Mouse (Mus musculus): ENCODE results near the gene Napb. TPM values are rescaled to one million over a fixed set of nuclear protein-coding genes. Genes with fewer than 3 reads are reported as not detected.
"Not testable (repeated sequence)": the region's sequence is repeated elsewhere in the genome, so short reads cannot be mapped to it uniquely, and the experiment has no call there.

Gene Napb
- 100 to 1,000 TPM; 343 to 352 TPM for total RNA-seq (2021)
- long read RNA-seq, experiment 1, full-length matches to known transcripts: 613 of 685 reads
- long read RNA-seq, experiment 1, partial matches to known transcripts: 54 of 685 reads
- long read RNA-seq, experiment 1, other reads (novel, unspliced or antisense): 18 of 685 reads
- long read RNA-seq, experiment 2, full-length matches to known transcripts: 354 of 409 reads
- long read RNA-seq, experiment 2, partial matches to known transcripts: 9 of 409 reads
- long read RNA-seq, experiment 2, other reads (novel, unspliced or antisense): 46 of 409 reads

GRCm38 (mm10) chr2:148732327-148733000 is at the start of gene Napb:
Gene Napb (minus strand): TSS chr2:148732467.
- TF ChIP-seq CTCF (IDR thresholded peaks at IDR 0.05): no peak; the same call in 1 of the 2 replicates
- intact Hi-C loops (cut with DNase I): loop anchor here (2.0 kb wide), 1 partner anchor 52 kb away; the partner anchor contains the start of gene Gzf1
- peak; percentile 92 to 94 for DNase-seq (ENCODE audit: extremely low spot score in 1 of 2, low spot score in 2 of 2)
- peak within 1 kb of the TSS; percentile 72 for H3K4me3 ChIP-seq
- H3K27ac ChIP-seq: peak within 1 kb of the TSS; percentile 96

DNA sequence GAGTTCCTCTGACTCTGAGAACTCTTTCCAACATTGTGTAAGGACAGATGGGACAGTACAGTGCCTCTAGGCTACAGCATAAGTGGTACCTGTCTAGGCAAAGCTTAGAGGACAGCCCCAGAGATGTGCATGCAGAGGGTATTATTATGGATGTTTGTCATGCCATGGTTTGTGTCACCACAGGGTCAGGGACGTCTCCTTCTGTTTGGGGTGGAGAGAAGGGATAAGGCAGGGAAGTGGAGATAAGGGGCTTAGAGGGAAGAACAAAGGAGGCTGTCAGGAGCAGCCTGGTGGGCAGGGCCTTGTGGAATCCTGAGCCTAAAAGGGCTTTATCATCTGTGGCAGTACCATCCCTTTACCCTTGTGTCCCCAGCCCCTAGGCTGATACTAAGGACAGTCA is 49.4 kb upstream of the Napb start, which contains the start of gene 8030411F24Rik:
Gene 8030411F24Rik (plus strand): TSS at position 301 of the 400 bp plus-strand sequence.
- intact Hi-C loops (cut with DNase I): no loop called here

DNA sequence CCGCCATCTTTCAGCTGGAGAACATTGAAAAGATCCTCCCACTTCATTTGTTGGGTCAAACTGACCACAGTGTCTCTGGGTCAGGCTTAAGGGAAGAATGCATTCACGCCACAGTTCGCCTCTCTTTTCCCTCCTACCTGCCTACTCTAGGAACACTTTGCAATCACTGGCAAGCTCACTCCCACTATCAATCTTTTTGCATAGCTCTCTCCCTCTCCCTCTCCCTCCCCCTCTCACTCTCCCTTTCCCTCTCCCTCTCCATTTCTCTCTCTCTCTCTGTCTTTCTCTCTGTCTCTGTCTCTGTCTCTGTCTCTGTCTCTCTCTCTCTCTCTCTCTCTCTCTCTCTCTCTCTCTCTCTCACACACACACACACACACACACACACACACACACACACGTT is 39.1 kb upstream of the Napb start, which contains the start of gene Cst11:
Gene Cst11 (minus strand): TSS at position 101 of the 400 bp plus-strand sequence.
- H3K4me3 ChIP-seq; H3K27ac ChIP-seq; DNase-seq (ENCODE audit: extremely low spot score in 1 of 2, low spot score in 2 of 2); intact Hi-C loops (cut with DNase I): not testable (repeated sequence)

More for the DNA sequence above, 49.4 kb upstream of the Napb start, which contains the start of gene 8030411F24Rik:
- Histone ChIP-seq H3K27ac (no peak within 1 kb of the TSS), H3K4me3 (no peak within 1 kb of the TSS)
- no peak for TF ChIP-seq CTCF (IDR thresholded peaks at IDR 0.05)
- DNase-seq (ENCODE audit: extremely low spot score in 1 of 2, low spot score in 2 of 2): no peak

GRCm38 (mm10) chr2:148763648-148764388 is 31.6 kb upstream of the Napb start:
- no peak overlapping the region for H3K4me3 ChIP-seq
- no peak for DNase-seq (ENCODE audit: extremely low spot score in 1 of 2, low spot score in 2 of 2)
- intact Hi-C loops (cut with DNase I): no loop called here
- no peak overlapping the region for H3K27ac ChIP-seq
- TF ChIP-seq CTCF (IDR thresholded peaks at IDR 0.05): no peak

DNA sequence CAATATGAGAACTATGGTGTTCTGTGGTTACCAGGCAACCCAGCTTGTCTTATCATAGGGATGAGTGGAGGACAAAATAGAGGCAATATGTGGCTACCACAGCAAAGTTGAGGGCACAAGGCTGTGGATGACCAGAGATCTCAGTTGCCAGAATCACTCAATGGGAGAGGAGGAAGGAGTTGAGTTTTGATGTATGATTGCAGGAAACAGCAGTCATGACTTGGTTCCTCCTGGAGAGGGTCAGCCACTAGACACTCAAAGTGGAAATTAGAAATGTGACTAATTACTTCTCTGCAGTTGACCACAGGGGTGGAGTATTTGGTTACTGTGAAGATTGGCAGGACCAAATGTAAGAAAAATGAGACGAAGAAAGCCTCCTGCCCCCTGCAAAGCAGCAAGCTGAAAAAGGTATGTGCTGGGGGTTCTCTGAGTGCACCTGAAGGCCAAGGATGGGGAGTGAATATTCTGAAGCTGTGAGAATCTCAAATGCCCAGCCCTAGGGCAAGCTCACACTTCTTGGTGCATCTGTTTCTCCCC is 22.1 kb upstream of the Napb start:
- H3K27ac ChIP-seq: no peak overlapping the region
- intact Hi-C loops (cut with DNase I): loop anchor here (5.0 kb wide), 1 partner anchor 98 kb away; no protein-coding TSS in a partner anchor
- TF ChIP-seq CTCF (IDR thresholded peaks at IDR 0.05): no peak
- no peak overlapping the region for H3K4me3 ChIP-seq
- no peak for DNase-seq (ENCODE audit: extremely low spot score in 1 of 2, low spot score in 2 of 2)

DNA sequence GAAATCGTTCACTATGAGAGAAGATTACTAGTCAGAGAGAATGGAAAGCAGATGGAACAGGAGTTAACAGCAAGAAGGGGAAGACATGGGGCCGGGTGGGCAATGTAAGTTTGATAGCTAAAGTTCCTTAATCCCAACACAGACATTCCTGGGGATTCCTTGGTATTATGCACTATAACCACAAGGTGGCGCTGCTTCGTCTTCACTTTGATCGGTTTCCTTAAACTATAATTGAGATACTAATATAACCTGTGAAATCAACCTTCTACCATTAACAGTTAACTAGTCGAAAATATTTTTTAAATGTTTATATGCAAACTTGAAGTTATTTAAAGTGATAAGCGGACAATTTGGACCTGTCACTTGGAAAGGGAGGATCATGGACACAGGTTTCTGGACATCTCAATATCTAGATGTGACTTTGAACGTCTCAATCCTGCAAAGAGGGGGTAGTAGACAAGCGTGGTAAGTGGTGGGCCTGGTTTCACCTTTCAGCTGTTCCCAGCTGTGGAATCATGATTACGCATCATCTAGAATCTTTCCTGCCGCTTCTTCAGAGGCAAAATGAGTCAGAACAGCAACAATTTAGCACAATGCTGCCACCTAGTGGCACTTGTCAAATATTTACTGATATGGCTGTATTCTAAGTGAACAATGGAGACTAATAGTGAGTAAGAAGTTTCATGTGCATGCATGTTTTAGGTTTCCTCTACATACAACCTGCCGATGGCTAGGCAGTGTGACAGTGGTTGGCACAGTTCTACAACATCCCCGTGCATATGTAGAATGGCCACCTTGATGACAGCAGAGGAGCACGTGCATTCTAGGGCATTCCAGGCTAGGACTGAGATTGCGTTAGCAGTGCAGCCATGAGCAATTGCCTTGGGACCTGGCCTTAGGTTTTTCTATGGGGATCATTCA is 19.9 kb upstream of the Napb start:
- peak; percentile 72 to 76 for DNase-seq (ENCODE audit: extremely low spot score in 1 of 2, low spot score in 2 of 2)
- intact Hi-C loops (cut with DNase I): loop anchor here (1.0 to 5.0 kb wide), 2 partner anchors 100 to 150 kb away; no protein-coding TSS in a partner anchor
- Histone ChIP-seq H3K4me3 (peak overlapping the region; percentile 58), H3K27ac (peak overlapping the region; percentile 56; the same call in 1 of the 2 replicates)
- peak; percentile 62 for TF ChIP-seq CTCF (IDR thresholded peaks at IDR 0.05)

- no peak within 1 kb of the TSS for H3K27ac ChIP-seq
- DNase-seq (ENCODE audit: extremely low spot score in 1 of 2, low spot score in 2 of 2): no peak
- TF ChIP-seq CTCF (IDR thresholded peaks at IDR 0.05): no peak
- no peak within 1 kb of the TSS for H3K4me3 ChIP-seq
- intact Hi-C loops (cut with DNase I): loop anchor here (5.0 kb wide), 1 partner anchor 102 kb away; no protein-coding TSS in a partner anchor
Measured at GRCm38 (mm10) chr2:148750058-148750457, 17.8 kb upstream of the Napb start, which contains the start of gene Cstl1. Gene Cstl1 (plus strand): TSS chr2:148750358.

DNA sequence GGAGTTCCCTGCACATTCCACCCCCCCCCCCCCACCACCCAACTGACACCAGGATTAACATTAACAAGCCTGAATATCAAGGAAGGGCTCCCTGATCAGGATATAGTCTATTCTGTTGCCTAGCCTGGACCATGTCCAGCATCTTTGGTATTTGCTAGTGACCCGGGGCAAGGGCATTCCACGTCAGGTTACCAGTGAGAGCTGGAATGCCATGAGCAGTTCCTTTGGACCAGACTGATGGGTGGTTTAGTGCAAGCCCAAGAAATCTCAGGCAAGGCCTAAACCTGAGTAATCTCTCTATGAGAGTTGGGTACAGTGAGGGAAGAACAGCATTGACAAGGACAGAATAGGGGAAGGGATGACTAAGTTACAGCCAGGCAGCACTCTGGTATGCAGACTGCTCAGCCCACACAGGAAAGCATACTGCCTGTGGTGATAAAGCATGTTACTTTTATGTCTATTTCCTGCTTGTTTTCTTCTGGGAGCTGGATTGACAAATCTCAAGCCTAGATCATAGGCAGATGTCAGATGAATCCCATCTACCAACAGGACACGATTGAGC is 11.7 kb upstream of the Napb start:
- TF ChIP-seq CTCF (IDR thresholded peaks at IDR 0.05): no peak
- H3K27ac ChIP-seq: no peak overlapping the region
- intact Hi-C loops (cut with DNase I): no loop called here
- no peak for DNase-seq (ENCODE audit: extremely low spot score in 1 of 2, low spot score in 2 of 2)
- no peak overlapping the region for H3K4me3 ChIP-seq

DNA sequence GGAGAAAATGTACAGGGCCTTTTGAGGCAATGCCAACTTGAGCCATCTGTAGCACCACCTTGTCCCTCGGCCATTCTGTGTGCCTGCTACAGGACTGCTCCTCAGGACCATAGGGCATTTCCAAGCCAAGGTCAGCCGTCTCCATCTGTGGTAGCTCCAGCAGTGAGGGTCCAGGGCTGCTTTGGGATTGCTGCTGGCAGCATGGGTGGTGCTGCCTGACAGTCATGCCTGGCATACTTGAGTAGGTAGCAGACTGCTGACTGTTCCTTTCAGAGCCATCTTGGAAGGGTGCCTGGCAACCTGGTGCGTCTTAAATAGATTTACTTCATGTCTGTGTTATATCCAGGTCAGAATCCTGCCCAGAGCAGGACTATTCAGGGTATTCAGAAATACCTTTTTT is 10.7 kb upstream of the Napb start:
- peak in 1 of 2 experiments; percentile 47 for DNase-seq (ENCODE audit: extremely low spot score in 1 of 2, low spot score in 2 of 2)
- Histone ChIP-seq H3K4me3 (no peak overlapping the region), H3K27ac (peak overlapping the region; percentile 59; the same call in 1 of the 2 replicates)
- TF ChIP-seq CTCF (IDR thresholded peaks at IDR 0.05): no peak
- intact Hi-C loops (cut with DNase I): no loop called here

Measured in left cerebral cortex, adult 2 months (tissue).